Mouse (Mus musculus): ENCODE measurements around the gene Wdr48. TPM values are rescaled to one million over a fixed set of nuclear protein-coding genes. Genes with fewer than 3 reads are reported as not detected.

The Wdr48 gene
- total RNA-seq, 4 experiments from 2014 or later: 44.9 to 69.9 (median 57.6) TPM

GRCm38 (mm10) chr9:119970221-119970620 is 75.5 kb downstream of the Wdr48 start:
- DNase-seq: no peak

- no peak for DNase-seq
Observed at GRCm38 (mm10) chr9:119970763-119971656, 76.3 kb downstream of the Wdr48 start.

GRCm38 (mm10) chr9:119972166-119972565 is 77.5 kb downstream of the Wdr48 start:
- no peak for DNase-seq

- DNase-seq: no peak
Observed at GRCm38 (mm10) chr9:119972582-119972981, 77.9 kb downstream of the Wdr48 start.

GRCm38 (mm10) chr9:119973281-119973680 is 78.6 kb downstream of the Wdr48 start:
- no peak for DNase-seq

GRCm38 (mm10) chr9:119973869-119974520 is 79.3 kb downstream of the Wdr48 start:
- no peak for DNase-seq

- no peak for DNase-seq
Observed at GRCm38 (mm10) chr9:119974609-119975008, 79.9 kb downstream of the Wdr48 start.

GRCm38 (mm10) chr9:119975286-119975685 is 80.6 kb downstream of the Wdr48 start:
- no peak for DNase-seq

Other genes with a start within 250 kb of the Wdr48 start
- not detected for gene Scn10a, start 175.6 kb upstream of the Wdr48 start, total RNA-seq (2022)
- not detected for gene Scn11a, start 69.4 kb upstream of the Wdr48 start, total RNA-seq (2022)
- gene Gorasp1, start 42.7 kb downstream of the Wdr48 start, total RNA-seq (2022): 10 to 100 TPM; 31.7 to 45.8 (median 42.3) TPM
- gene Ttc21a, start 42.7 kb downstream of the Wdr48 start, total RNA-seq (2022): under 1 TPM; 0.09 to 0.43 (median 0.28) TPM
- gene Csrnp1, start 89.8 kb downstream of the Wdr48 start, total RNA-seq (2022): 10 to 100 TPM in 3 of 4 experiments, 1 to 10 TPM in 1; 7.7 to 69.5 (median 16.0) TPM
- gene Xirp1, start 128.7 kb downstream of the Wdr48 start, total RNA-seq (2022): under 1 TPM; 0.06 to 0.16 (median 0.10) TPM
- gene Cx3cr1, start 175.0 kb downstream of the Wdr48 start, total RNA-seq (2022): 10 to 100 TPM in 2 of 4 experiments, 1 to 10 TPM in 2; 5.7 to 18.2 (median 12.4) TPM
- gene Ccr8, start 197.2 kb downstream of the Wdr48 start, total RNA-seq (2022): not detected
- 10 to 100 TPM; 30.0 to 35.8 (median 30.9) TPM for gene Slc25a38, start 215.5 kb downstream of the Wdr48 start, total RNA-seq (2022)
- 100 to 1,000 TPM; 670 to 850 (median 733) TPM for gene Rpsa, start 232.8 kb downstream of the Wdr48 start, total RNA-seq (2022)